ENCODE assay signal across 8 mouse cellular contexts in genomic region chr15:78876258-78876696, GRCm38 (mm10). TPM values are rescaled to one million over a fixed set of nuclear protein-coding genes. Genes with fewer than 3 reads are reported as not detected.
A peak's percentile ranks its signal among the peaks of the same experiment; 100 is the strongest.
DNase-seq lines count a peak whose midpoint lies in the region; ATAC-seq and TF ChIP-seq lines count a peak whose summit lies in the region.

No protein-coding gene starts in this region.

- peak overlapping the region; percentile 46 for H3K4me2 ChIP-seq in kidney, embryonic 14.5 days (replicated peaks; ENCODE audit: low read depth, low read length)
- peak overlapping the region; percentile 85 for H3K4me2 ChIP-seq in limb, embryonic 14.5 days (replicated peaks; ENCODE audit: low read depth, low read length, severe bottlenecking)
- H3K4me2 ChIP-seq in midbrain, embryonic 15.5 days, result peak overlapping the region; percentile 83

- DNase-seq in 416B (ENCODE audit: low read depth), result peak; percentile 82
- DNase-seq in heart, adult 9 months (ENCODE audit: low spot score in 2 of 2), result peak; percentile 59 to 74
- peak; percentile 92 for DNase-seq in limb, embryonic 14.5 days (ENCODE audit: low spot score)
- DNase-seq in spleen, postnatal 10 days (ENCODE audit: low spot score in 2 of 2), result peak; percentile 63 to 84

- H3K4me1 ChIP-seq in bone marrow macrophage, adult 2 months (ENCODE audit: control insufficient read depth, insufficient read depth, low read length), result peaks cover 22% of the 10 kb centered on the region
- H3K4me1 ChIP-seq in embryonic fibroblast, embryonic 13.5 days (ENCODE audit: control insufficient read depth, insufficient read depth, low read length), result no peaks in the 10 kb centered on the region
- peaks cover 12% of the 10 kb centered on the region for H3K4me1 ChIP-seq in kidney, embryonic 14.5 days (ENCODE audit: control insufficient read depth, insufficient read depth, low read length)
- H3K4me1 ChIP-seq in limb, embryonic 14.5 days (ENCODE audit: control insufficient read depth, insufficient read depth, low read length), result peaks cover 21% of the 10 kb centered on the region
- H3K4me1 ChIP-seq in midbrain, embryonic 15.5 days, result peaks cover 30% of the 10 kb centered on the region

- peak; percentile 7; the same call in 1 of the 2 replicates for ATAC-seq in kidney, embryonic 14.5 days (ENCODE audit: low FRiP score, low TSS enrichment)
- peak; percentile 31 for ATAC-seq in limb, embryonic 14.5 days (ENCODE audit: low FRiP score, low read depth)
- ATAC-seq in midbrain, embryonic 15.5 days (replicated peaks), result peak; percentile 41

- H3K27ac ChIP-seq in bone marrow macrophage, adult 2 months (ENCODE audit: insufficient read depth, low read depth, low read length), result peak overlapping the region; percentile 90
- peak overlapping the region; percentile 94 for H3K27ac ChIP-seq in embryonic fibroblast, embryonic 13.5 days (ENCODE audit: insufficient read depth, low read length)
- H3K27ac ChIP-seq in kidney, embryonic 14.5 days (ENCODE audit: low read depth, low read length), result peak overlapping the region; percentile 99
- peak overlapping the region; percentile 99 for H3K27ac ChIP-seq in limb, embryonic 14.5 days (replicated peaks; ENCODE audit: low read depth, low read length)
- H3K27ac ChIP-seq in midbrain, embryonic 15.5 days, result peak overlapping the region; percentile 99

- H3K36me3 ChIP-seq in kidney, embryonic 14.5 days (ENCODE audit: control insufficient read depth, insufficient read depth, low read length), result peaks cover 16% of the 10 kb centered on the region
- peaks cover 10% of the 10 kb centered on the region; the same call in 1 of the 2 replicates for H3K36me3 ChIP-seq in limb, embryonic 14.5 days (ENCODE audit: control insufficient read depth, insufficient read depth, low read length)
- peaks cover 4% of the 10 kb centered on the region; the same call in 1 of the 2 replicates for H3K36me3 ChIP-seq in midbrain, embryonic 15.5 days (replicated peaks)

- peak overlapping the region; percentile 65 for H3K4me3 ChIP-seq in bone marrow macrophage, adult 2 months (ENCODE audit: insufficient read depth, low read length)
- peak overlapping the region; percentile 38 for H3K4me3 ChIP-seq in embryonic fibroblast, embryonic 13.5 days (ENCODE audit: insufficient read depth, low read length)
- H3K4me3 ChIP-seq in kidney, embryonic 14.5 days (ENCODE audit: low read length), result peak overlapping the region; percentile 69
- H3K4me3 ChIP-seq in limb, embryonic 14.5 days (replicated peaks; ENCODE audit: low read length), result peak overlapping the region; percentile 77
- peak overlapping the region; percentile 80 for H3K4me3 ChIP-seq in midbrain, embryonic 15.5 days

- WGBS in kidney, embryonic 14.5 days, result 4% methylated on average over 17 of the region's 17 CpGs
- WGBS in limb, embryonic 14.5 days, result 3% methylated on average over 17 of the region's 17 CpGs
- WGBS in midbrain, embryonic 15.5 days, result 4% methylated on average over 17 of the region's 17 CpGs

- no peak for TF ChIP-seq POLR2A in bone marrow macrophage, adult 2 months (IDR thresholded peaks at IDR 0.05; ENCODE audit: borderline replicate concordance, low read depth, low read length)
- peak; percentile 50 for TF ChIP-seq POLR2A in embryonic fibroblast, embryonic 13.5 days (IDR thresholded peaks at IDR 0.05; ENCODE audit: low read depth, low read length)
- 0 out of 2 replicates have a peak, but pooled peaks have one; percentile 11 for TF ChIP-seq POLR2A in limb, embryonic 14.5 days (IDR thresholded peaks at IDR 0.05; ENCODE audit: borderline replicate concordance, extremely low read depth, insufficient read depth, insufficient read length)

- no peaks in the 10 kb centered on the region for H3K27me3 ChIP-seq in kidney, embryonic 14.5 days (ENCODE audit: control insufficient read depth, insufficient read depth, low read length)
- no peaks in the 10 kb centered on the region for H3K27me3 ChIP-seq in limb, embryonic 14.5 days (ENCODE audit: control insufficient read depth, insufficient read depth, low read length)
- H3K27me3 ChIP-seq in midbrain, embryonic 15.5 days (replicated peaks), result no peaks in the 10 kb centered on the region

- H3K9me3 ChIP-seq in kidney, embryonic 14.5 days (ENCODE audit: control insufficient read depth, low read length), result no peaks in the 10 kb centered on the region
- H3K9me3 ChIP-seq in limb, embryonic 14.5 days (ENCODE audit: control insufficient read depth, low read length), result no peaks in the 10 kb centered on the region
- H3K9me3 ChIP-seq in midbrain, embryonic 15.5 days, result no peaks in the 10 kb centered on the region

- peak overlapping the region; percentile 89 for H3K9ac ChIP-seq in kidney, embryonic 14.5 days (ENCODE audit: low read depth, low read length)
- peak overlapping the region; percentile 90 for H3K9ac ChIP-seq in limb, embryonic 14.5 days (ENCODE audit: low read depth, low read length, severe bottlenecking)
- peak overlapping the region; percentile 77 for H3K9ac ChIP-seq in midbrain, embryonic 15.5 days

- peak; percentile 46; the same call in 1 of the 2 replicates for TF ChIP-seq CTCF in bone marrow macrophage, adult 2 months (IDR thresholded peaks at IDR 0.05; ENCODE audit: low read depth, low read length)
- TF ChIP-seq CTCF in embryonic fibroblast, embryonic 13.5 days (IDR thresholded peaks at IDR 0.05; ENCODE audit: borderline replicate concordance, insufficient read depth, low read length), result peak; percentile 34; the same call in 1 of the 2 replicates

RNA-seq across cellular contexts. Expression of gene Gga1, which starts 0.7 kb away (rescaled TPM):
- 68.7 and 76.5 TPM in 2 replicates for polyA plus RNA-seq in bone marrow macrophage, adult 2 months (2012; ENCODE audit: insufficient read depth, insufficient read length, missing spikeins)
- polyA plus RNA-seq in embryonic fibroblast, embryonic 13.5 days (2011; ENCODE audit: insufficient read length, low read depth, missing spikeins), result 33.1 and 33.2 TPM in 2 replicates
- 33.9 and 44.8 TPM in 2 replicates for polyA plus RNA-seq in kidney, embryonic 14.5 days (2014; fragmentation: Nextera tagmentation; extraction: Ambion mirVana)
- polyA plus RNA-seq in limb, embryonic 14.5 days (2012; rRNA removed), result 60.6 and 80.6 TPM in 2 replicates
- 43.6 and 45.0 TPM in 2 replicates for polyA plus RNA-seq in limb, embryonic 14.5 days (2014; fragmentation: Nextera tagmentation; extraction: Ambion mirVana)
- polyA plus RNA-seq in midbrain, embryonic 15.5 days (2015; fragmentation: Nextera tagmentation; extraction: Ambion mirVana), result 50.7 and 50.8 TPM in 2 replicates

RNA-seq across cellular contexts. Expression of gene Lgals2, which starts 20.9 kb away (rescaled TPM):
- not detected in 2 replicates for polyA plus RNA-seq in bone marrow macrophage, adult 2 months (2012; ENCODE audit: insufficient read depth, insufficient read length, missing spikeins)
- not detected in 2 replicates for polyA plus RNA-seq in embryonic fibroblast, embryonic 13.5 days (2011; ENCODE audit: insufficient read length, low read depth, missing spikeins)
- polyA plus RNA-seq in kidney, embryonic 14.5 days (2014; fragmentation: Nextera tagmentation; extraction: Ambion mirVana), result 0.53 and 1.6 TPM in 2 replicates
- 0.65 and 0.72 TPM in 2 replicates for polyA plus RNA-seq in limb, embryonic 14.5 days (2012; rRNA removed)
- 0.58 TPM in 1 of 2 replicates, not detected in the other for polyA plus RNA-seq in limb, embryonic 14.5 days (2014; fragmentation: Nextera tagmentation; extraction: Ambion mirVana)
- 0.31 TPM in 1 of 2 replicates, not detected in the other for polyA plus RNA-seq in midbrain, embryonic 15.5 days (2015; fragmentation: Nextera tagmentation; extraction: Ambion mirVana)

RNA-seq across cellular contexts. Expression of gene Gm49510, which starts 23.2 kb away (rescaled TPM):
- not detected in 2 replicates for polyA plus RNA-seq in bone marrow macrophage, adult 2 months (2012; ENCODE audit: insufficient read depth, insufficient read length, missing spikeins)
- 0.61 TPM in 1 of 2 replicates, not detected in the other for polyA plus RNA-seq in embryonic fibroblast, embryonic 13.5 days (2011; ENCODE audit: insufficient read length, low read depth, missing spikeins)
- 0.19 and 0.59 TPM in 2 replicates for polyA plus RNA-seq in kidney, embryonic 14.5 days (2014; fragmentation: Nextera tagmentation; extraction: Ambion mirVana)
- 0.19 and 0.20 TPM in 2 replicates for polyA plus RNA-seq in limb, embryonic 14.5 days (2012; rRNA removed)
- 0.92 and 1.5 TPM in 2 replicates for polyA plus RNA-seq in limb, embryonic 14.5 days (2014; fragmentation: Nextera tagmentation; extraction: Ambion mirVana)
- not detected in 2 replicates for polyA plus RNA-seq in midbrain, embryonic 15.5 days (2015; fragmentation: Nextera tagmentation; extraction: Ambion mirVana)

RNA-seq across cellular contexts. Expression of gene Sh3bp1, which starts 23.3 kb away (rescaled TPM):
- polyA plus RNA-seq in bone marrow macrophage, adult 2 months (2012; ENCODE audit: insufficient read depth, insufficient read length, missing spikeins), result 158 and 180 TPM in 2 replicates
- polyA plus RNA-seq in embryonic fibroblast, embryonic 13.5 days (2011; ENCODE audit: insufficient read length, low read depth, missing spikeins), result 44.1 and 47.8 TPM in 2 replicates
- polyA plus RNA-seq in kidney, embryonic 14.5 days (2014; fragmentation: Nextera tagmentation; extraction: Ambion mirVana), result 32.7 and 38.5 TPM in 2 replicates
- 127 and 202 TPM in 2 replicates for polyA plus RNA-seq in limb, embryonic 14.5 days (2012; rRNA removed)
- polyA plus RNA-seq in limb, embryonic 14.5 days (2014; fragmentation: Nextera tagmentation; extraction: Ambion mirVana), result 51.7 and 54.9 TPM in 2 replicates
- 3.6 and 4.2 TPM in 2 replicates for polyA plus RNA-seq in midbrain, embryonic 15.5 days (2015; fragmentation: Nextera tagmentation; extraction: Ambion mirVana)

RNA-seq across cellular contexts. Expression of gene Cdc42ep1, which starts 33.9 kb away (rescaled TPM):
- polyA plus RNA-seq in bone marrow macrophage, adult 2 months (2012; ENCODE audit: insufficient read depth, insufficient read length, missing spikeins), result 0.31 and 0.36 TPM in 2 replicates
- 26.1 and 30.9 TPM in 2 replicates for polyA plus RNA-seq in embryonic fibroblast, embryonic 13.5 days (2011; ENCODE audit: insufficient read length, low read depth, missing spikeins)
- 28.4 and 37.9 TPM in 2 replicates for polyA plus RNA-seq in kidney, embryonic 14.5 days (2014; fragmentation: Nextera tagmentation; extraction: Ambion mirVana)
- polyA plus RNA-seq in limb, embryonic 14.5 days (2012; rRNA removed), result 25.2 and 34.3 TPM in 2 replicates
- 23.1 and 24.3 TPM in 2 replicates for polyA plus RNA-seq in limb, embryonic 14.5 days (2014; fragmentation: Nextera tagmentation; extraction: Ambion mirVana)
- 13.1 and 15.7 TPM in 2 replicates for polyA plus RNA-seq in midbrain, embryonic 15.5 days (2015; fragmentation: Nextera tagmentation; extraction: Ambion mirVana)

Comparison
In these comparisons a context has a peak if more than half of its experiments do, and no peak if none do; other contexts are left out.
1. Peak in every context shown above with its lines: DNase-seq, ATAC-seq, H3K4me3 ChIP-seq and H3K27ac ChIP-seq.